Mouse (Mus musculus): ENCODE results near the gene 1500015O10Rik.

1500015O10Rik gene

DNA sequence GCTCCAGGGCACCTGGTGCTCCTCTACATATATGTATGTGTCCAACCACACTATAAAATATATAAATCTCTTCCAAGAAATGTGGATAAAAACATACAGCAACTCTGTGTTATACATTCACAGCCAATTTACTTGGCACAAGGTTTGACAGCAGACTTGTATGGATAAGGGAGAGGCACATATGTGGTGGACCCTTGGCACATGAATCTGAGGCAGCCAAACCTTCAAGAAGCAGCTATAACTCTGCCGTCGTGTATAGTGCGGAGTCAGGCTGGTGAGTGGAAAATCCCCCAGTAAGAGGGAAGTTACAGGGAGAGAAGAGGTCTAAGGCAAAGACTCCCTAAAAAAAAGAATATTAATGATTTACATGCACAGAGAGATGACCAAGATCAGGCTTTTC lies 42.3 kb downstream of the 1500015O10Rik start:
- DNase-seq (ENCODE audit: inconsistent age in 2 of 2, low spot score in 1 of 2): no peak

DNA sequence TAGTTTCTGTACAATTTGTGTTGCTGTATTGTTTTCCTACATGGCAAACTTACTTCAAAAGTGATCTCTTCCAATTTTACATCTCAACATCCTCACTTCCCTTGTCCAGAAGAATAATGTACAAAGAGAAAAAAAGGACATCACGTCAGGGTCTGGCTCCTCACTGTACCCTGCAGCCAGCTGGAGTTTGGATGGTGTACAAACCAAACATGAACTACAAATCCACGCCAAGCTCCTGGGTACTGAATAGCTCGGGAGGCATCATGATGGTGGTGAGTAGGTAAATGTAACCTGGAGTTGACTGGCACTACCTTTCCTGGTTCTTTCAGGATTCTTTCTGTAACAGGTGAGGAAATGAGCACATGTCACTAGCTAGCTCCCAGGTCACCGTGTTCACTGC lies 43.7 kb downstream of the 1500015O10Rik start:
- DNase-seq (ENCODE audit: inconsistent age in 2 of 2, low spot score in 1 of 2): no peak

- peak; percentile 54 to 68 for DNase-seq (ENCODE audit: inconsistent age in 2 of 2, low spot score in 1 of 2)
Observed at GRCm38 (mm10) chr1:43776106-43776505, 45.7 kb downstream of the 1500015O10Rik start.

DNA sequence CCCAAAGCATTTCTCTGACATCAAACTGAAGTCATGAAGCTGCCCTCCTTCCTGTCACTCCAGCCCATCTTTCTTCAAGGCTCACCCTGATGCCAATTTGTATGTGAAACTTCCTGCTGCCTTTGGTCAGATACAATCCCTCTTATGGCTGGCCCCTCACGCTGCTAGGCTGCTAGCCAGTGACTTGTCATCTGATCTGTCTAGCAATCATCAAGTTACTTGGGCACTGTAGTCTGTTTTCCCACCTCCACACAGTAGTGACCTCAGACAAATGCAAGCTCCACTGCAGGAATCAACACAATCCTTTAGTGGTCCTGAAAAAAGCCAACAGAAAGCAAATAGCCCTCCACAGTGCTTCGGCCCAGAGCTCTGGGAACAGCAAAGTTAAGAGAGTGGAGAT lies 50.8 kb downstream of the 1500015O10Rik start:
- DNase-seq (ENCODE audit: inconsistent age in 2 of 2, low spot score in 1 of 2): no peak

DNA sequence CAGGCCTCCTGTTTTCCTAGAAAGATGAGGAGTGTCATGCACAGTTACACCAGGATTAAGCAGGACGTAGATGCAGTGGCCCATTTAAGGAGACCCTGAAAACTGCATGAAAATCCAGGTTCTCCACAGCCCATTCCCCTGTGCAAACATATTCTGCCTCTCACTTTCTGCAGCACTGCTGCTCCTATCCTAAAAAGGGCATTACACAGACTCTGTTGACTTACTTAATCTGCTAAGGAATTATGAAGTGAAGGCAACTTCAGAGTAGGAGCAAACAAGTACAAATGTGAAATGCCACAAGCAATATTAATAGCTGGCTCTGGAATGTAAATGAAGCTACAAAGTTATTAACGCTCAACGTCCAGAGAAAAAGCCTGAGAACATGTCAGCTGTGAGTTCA lies 51.3 kb downstream of the 1500015O10Rik start:
- no peak for DNase-seq (ENCODE audit: inconsistent age in 2 of 2, low spot score in 1 of 2)

DNA sequence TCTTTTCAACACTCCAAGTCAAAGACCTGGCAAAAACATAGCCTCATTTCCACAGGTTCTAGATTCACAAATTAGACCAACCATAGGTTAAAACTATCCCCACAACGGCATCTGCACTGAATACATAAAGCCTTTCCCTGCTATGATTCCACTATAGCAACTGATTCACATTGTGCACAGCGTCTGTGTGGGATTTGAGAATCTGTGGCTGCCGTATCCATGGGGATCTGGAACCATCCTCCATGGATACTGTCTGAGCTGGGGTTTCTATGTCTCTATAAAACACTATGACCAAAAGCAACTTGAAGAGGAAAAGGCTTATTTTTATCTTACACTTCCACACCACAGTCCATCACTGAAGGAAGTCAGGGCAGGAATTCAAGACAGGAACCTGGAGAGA lies 52.3 kb downstream of the 1500015O10Rik start:
- DNase-seq (ENCODE audit: inconsistent age in 2 of 2, low spot score in 1 of 2): no peak

- no peak for DNase-seq (ENCODE audit: inconsistent age in 2 of 2, low spot score in 1 of 2)
Observed at GRCm38 (mm10) chr1:43783186-43783585, 52.8 kb downstream of the 1500015O10Rik start.

GRCm38 (mm10) chr1:43785316-43785715 lies 54.9 kb downstream of the 1500015O10Rik start:
- DNase-seq (ENCODE audit: inconsistent age in 2 of 2, low spot score in 1 of 2): no peak

DNA sequence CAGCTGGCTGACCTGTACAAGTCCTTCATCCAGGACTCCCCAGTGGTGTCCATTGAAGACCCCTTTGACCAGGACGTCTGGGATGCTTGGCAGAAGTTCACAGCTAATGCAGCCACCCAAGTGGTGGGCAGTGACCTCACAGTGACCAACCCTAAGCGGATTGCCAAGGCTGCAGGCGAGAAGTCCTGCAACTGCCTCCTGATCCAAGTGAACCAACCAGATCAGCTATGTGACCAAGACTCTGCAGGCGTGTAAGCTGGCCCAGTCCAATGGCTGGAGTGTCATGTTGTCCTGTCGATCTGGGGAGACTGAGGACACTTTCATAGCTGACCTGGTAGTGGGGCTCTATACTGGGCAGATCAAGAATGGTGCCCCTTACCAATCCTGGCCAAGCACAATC lies 56.3 kb downstream of the 1500015O10Rik start:
- DNase-seq (ENCODE audit: inconsistent age in 2 of 2, low spot score in 1 of 2): no peak

DNA sequence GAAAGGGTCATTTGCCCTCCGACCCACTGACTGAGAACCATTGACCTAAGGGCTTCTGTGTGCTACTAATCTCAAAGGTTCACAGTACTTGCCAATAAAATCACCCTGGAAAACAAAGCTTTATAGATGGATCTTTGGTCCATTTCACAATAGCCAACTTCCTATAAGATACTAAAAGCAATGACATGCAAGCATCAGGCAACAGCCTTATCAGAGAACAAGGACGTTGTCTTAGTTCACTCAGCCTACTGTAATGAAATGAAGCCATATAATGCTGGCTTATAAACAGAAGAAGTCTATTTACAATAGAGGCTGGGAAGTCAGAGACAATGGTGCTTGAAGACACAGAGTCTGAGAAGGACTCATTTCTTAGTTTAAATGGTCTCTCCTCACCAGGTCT lies 59.4 kb downstream of the 1500015O10Rik start:
- DNase-seq (ENCODE audit: inconsistent age in 2 of 2, low spot score in 1 of 2): no peak
